Mouse (Mus musculus): ENCODE results near the gene Tmem251. TPM values are rescaled to one million over a fixed set of nuclear protein-coding genes. Genes with fewer than 3 reads are reported as not detected.

Tmem251 gene
- polyA plus RNA-seq, 1 experiment from 2014 or later = 11.7 TPM

- H3K4me3 ChIP-seq (replicated peaks) = no peak overlapping the region
- 11% methylated on average over 4 of the region's 5 CpGs for WGBS
- peaks cover 24% of the 10 kb centered on the region for H3K4me1 ChIP-seq
- no peak for ATAC-seq (ENCODE audit: low FRiP score)
- no peaks in the 10 kb centered on the region for H3K36me3 ChIP-seq
- no peaks in the 10 kb centered on the region for H3K27me3 ChIP-seq (replicated peaks)
- H3K4me2 ChIP-seq = no peak overlapping the region
- H3K9me3 ChIP-seq (replicated peaks) = no peaks in the 10 kb centered on the region
- H3K9ac ChIP-seq (replicated peaks) = no peak overlapping the region
- H3K27ac ChIP-seq (replicated peaks) = no peak overlapping the region
Observed at GRCm38 (mm10) chr12:102733381-102733780, 10.2 kb upstream of the Tmem251 start.

GRCm38 (mm10) chr12:102739096-102739495 lies 4.5 kb upstream of the Tmem251 start:
- no peak for ATAC-seq (ENCODE audit: low FRiP score)
- Histone ChIP-seq H3K9ac (replicated peaks) (no peak overlapping the region), H3K27ac (replicated peaks) (no peak overlapping the region), H3K4me3 (replicated peaks) (no peak overlapping the region), H3K36me3 (no peaks in the 10 kb centered on the region), H3K4me2 (no peak overlapping the region), H3K4me1 (peaks cover 17% of the 10 kb centered on the region), H3K9me3 (replicated peaks) (no peaks in the 10 kb centered on the region), H3K27me3 (replicated peaks) (no peaks in the 10 kb centered on the region)
- 87% methylated on average over 5 of the region's 5 CpGs for WGBS

GRCm38 (mm10) chr12:102740285-102740684 lies 3.3 kb upstream of the Tmem251 start:
- Histone ChIP-seq H3K4me1 (peaks cover 26% of the 10 kb centered on the region), H3K27ac (replicated peaks) (no peak overlapping the region), H3K36me3 (no peaks in the 10 kb centered on the region), H3K9me3 (replicated peaks) (no peaks in the 10 kb centered on the region), H3K4me2 (no peak overlapping the region), H3K4me3 (replicated peaks) (no peak overlapping the region), H3K9ac (replicated peaks) (no peak overlapping the region), H3K27me3 (replicated peaks) (no peaks in the 10 kb centered on the region)
- ATAC-seq (ENCODE audit: low FRiP score) = no peak
- 72% methylated on average over 3 of the region's 3 CpGs for WGBS

- no peaks in the 10 kb centered on the region for H3K27me3 ChIP-seq (replicated peaks)
- H3K4me1 ChIP-seq = peaks cover 28% of the 10 kb centered on the region
- H3K9ac ChIP-seq (replicated peaks) = peak overlapping the region; percentile 91; the same call in 1 of the 2 replicates
- peak overlapping the region; percentile 82; the same call in 1 of the 2 replicates for H3K4me3 ChIP-seq (replicated peaks)
- no peak for ATAC-seq (ENCODE audit: low FRiP score)
- H3K4me2 ChIP-seq = peak overlapping the region; percentile 86
- WGBS = 90% methylated on average over 7 of the region's 7 CpGs
- no peaks in the 10 kb centered on the region for H3K9me3 ChIP-seq (replicated peaks)
- H3K27ac ChIP-seq (replicated peaks) = no peak overlapping the region
- H3K36me3 ChIP-seq = peaks cover 3% of the 10 kb centered on the region; the same call in 1 of the 2 replicates
Observed at GRCm38 (mm10) chr12:102742056-102742455, 1.5 kb upstream of the Tmem251 start.

GRCm38 (mm10) chr12:102743036-102743588 lies 450 bp upstream of the Tmem251 start:
- ATAC-seq (ENCODE audit: low FRiP score) = peak; percentile 79
- peaks cover 5% of the 10 kb centered on the region; the same call in 1 of the 2 replicates for H3K36me3 ChIP-seq
- H3K27me3 ChIP-seq (replicated peaks) = no peaks in the 10 kb centered on the region
- under 1% methylated on average over 33 of the region's 33 CpGs for WGBS
- peak overlapping the region; percentile 86 for H3K4me2 ChIP-seq
- H3K9me3 ChIP-seq (replicated peaks) = no peaks in the 10 kb centered on the region
- H3K4me1 ChIP-seq = peaks cover 28% of the 10 kb centered on the region
- H3K9ac ChIP-seq (replicated peaks) = peak overlapping the region; percentile 91
- peak overlapping the region; percentile 82 for H3K4me3 ChIP-seq (replicated peaks)
- H3K27ac ChIP-seq (replicated peaks) = peak overlapping the region; percentile 97

- Histone ChIP-seq H3K4me2 (peak overlapping the region; percentile 86), H3K36me3 (peaks cover 14% of the 10 kb centered on the region; the same call in 1 of the 2 replicates), H3K9me3 (replicated peaks) (no peaks in the 10 kb centered on the region), H3K27me3 (replicated peaks) (no peaks in the 10 kb centered on the region), H3K9ac (replicated peaks) (0 out of 2 replicates have a peak overlapping the region, but pooled peaks have one; percentile 91), H3K4me3 (replicated peaks) (no peak overlapping the region), H3K4me1 (peaks cover 28% of the 10 kb centered on the region), H3K27ac (replicated peaks) (no peak overlapping the region)
- 59% methylated on average over 6 of the region's 6 CpGs for WGBS
- ATAC-seq (ENCODE audit: low FRiP score) = no peak
Observed at GRCm38 (mm10) chr12:102744839-102745238, 1.3 kb downstream of the Tmem251 start.

- Histone ChIP-seq H3K4me1 (peaks cover 13% of the 10 kb centered on the region), H3K36me3 (peaks cover 14% of the 10 kb centered on the region; the same call in 1 of the 2 replicates), H3K27ac (replicated peaks) (no peak overlapping the region), H3K4me2 (no peak overlapping the region), H3K9me3 (replicated peaks) (no peaks in the 10 kb centered on the region), H3K4me3 (replicated peaks) (no peak overlapping the region), H3K27me3 (replicated peaks) (no peaks in the 10 kb centered on the region), H3K9ac (replicated peaks) (no peak overlapping the region)
- no peak for ATAC-seq (ENCODE audit: low FRiP score)
- 92% methylated on average over 3 of the region's 3 CpGs for WGBS
Observed at GRCm38 (mm10) chr12:102748256-102748655, 4.7 kb downstream of the Tmem251 start.

- H3K9me3 ChIP-seq (replicated peaks) = no peaks in the 10 kb centered on the region
- ATAC-seq (ENCODE audit: low FRiP score) = no peak
- no peaks in the 10 kb centered on the region for H3K27me3 ChIP-seq (replicated peaks)
- peaks cover 28% of the 10 kb centered on the region for H3K4me1 ChIP-seq
- WGBS = 83% methylated on average over 7 of the region's 7 CpGs
- no peak overlapping the region for H3K27ac ChIP-seq (replicated peaks)
- peak overlapping the region; percentile 61; the same call in 1 of the 2 replicates for H3K9ac ChIP-seq (replicated peaks)
- H3K36me3 ChIP-seq = no peaks in the 10 kb centered on the region
- H3K4me3 ChIP-seq (replicated peaks) = peak overlapping the region; percentile 93
- H3K4me2 ChIP-seq = peak overlapping the region; percentile 70
Observed at GRCm38 (mm10) chr12:102756304-102756703, 12.7 kb downstream of the Tmem251 start.

- peak overlapping the region; percentile 93 for H3K4me3 ChIP-seq (replicated peaks)
- no peaks in the 10 kb centered on the region for H3K9me3 ChIP-seq (replicated peaks)
- H3K27ac ChIP-seq (replicated peaks) = peak overlapping the region; percentile 90
- H3K9ac ChIP-seq (replicated peaks) = peak overlapping the region; percentile 61
- H3K4me1 ChIP-seq = peaks cover 28% of the 10 kb centered on the region
- ATAC-seq (ENCODE audit: low FRiP score) = peak; percentile 87
- 1% methylated on average over 46 of the region's 46 CpGs for WGBS
- no peaks in the 10 kb centered on the region for H3K27me3 ChIP-seq (replicated peaks)
- H3K36me3 ChIP-seq = no peaks in the 10 kb centered on the region
- peak overlapping the region; percentile 70 for H3K4me2 ChIP-seq
Observed at GRCm38 (mm10) chr12:102757055-102757688, 13.6 kb downstream of the Tmem251 start.

GRCm38 (mm10) chr12:102757689-102758402 lies 14.3 kb downstream of the Tmem251 start, which contains the start of the genes Gm28051, Gon7 and Ubr7:
TSS of gene Gm28051 (minus strand) at chr12:102757765.
TSS of gene Gon7 (minus strand) at chr12:102757803.
TSS of gene Ubr7 (plus strand) at chr12:102757967.
- peak within 1 kb of the TSS; percentile 93 for H3K4me3 ChIP-seq (replicated peaks)
- H3K36me3 ChIP-seq = no peaks in the 10 kb centered on the region
- ATAC-seq (ENCODE audit: low FRiP score) = peak; percentile 97
- H3K9me3 ChIP-seq (replicated peaks) = no peaks in the 10 kb centered on the region
- under 1% methylated on average over 72 of the region's 73 CpGs for WGBS
- H3K27me3 ChIP-seq (replicated peaks) = no peaks in the 10 kb centered on the region
- H3K27ac ChIP-seq (replicated peaks) = peak within 1 kb of the TSS; percentile 90
- H3K4me2 ChIP-seq = peak within 1 kb of the TSS; percentile 85
- H3K4me1 ChIP-seq = peaks cover 28% of the 10 kb centered on the region
- peak within 1 kb of the TSS; percentile 69 for H3K9ac ChIP-seq (replicated peaks)

- under 1% methylated on average over 10 of the region's 10 CpGs for WGBS
- no peaks in the 10 kb centered on the region for H3K9me3 ChIP-seq (replicated peaks)
Observed at GRCm38 (mm10) chr12:102758403-102758756, 14.8 kb downstream of the Tmem251 start, which contains the start of gene Gm20604. TSS of gene Gm20604 (minus strand) at chr12:102758672.

More at GRCm38 (mm10) chr12:102758403-102758756, 14.8 kb downstream of the Tmem251 start, which contains the start of gene Gm20604:
- no peaks in the 10 kb centered on the region for H3K27me3 ChIP-seq (replicated peaks)
- H3K36me3 ChIP-seq = no peaks in the 10 kb centered on the region
- H3K4me3 ChIP-seq (replicated peaks) = peak within 1 kb of the TSS; percentile 93
- peak within 1 kb of the TSS; percentile 69 for H3K9ac ChIP-seq (replicated peaks)
- peaks cover 28% of the 10 kb centered on the region for H3K4me1 ChIP-seq
- H3K4me2 ChIP-seq = peak within 1 kb of the TSS; percentile 85
- H3K27ac ChIP-seq (replicated peaks) = peak within 1 kb of the TSS; percentile 90
- no peak for ATAC-seq (ENCODE audit: low FRiP score)

Measured in neural tube, embryonic 15.5 days (tissue).